Mouse (Mus musculus) common myeloid progenitor, adult 5-6 weeks (primary cell): ENCODE measurements around the gene Cldn7. TPM values are rescaled to one million over a fixed set of nuclear protein-coding genes. Genes with fewer than 3 reads are reported as not detected.
"Not testable (repeated sequence)": the region's sequence is repeated elsewhere in the genome, so short reads cannot be mapped to it uniquely, and the experiment has no call there.

ENCODE experiments used
- ATAC-seq: replicated peaks from 2 replicates; pipeline ENCODE4 v1.8.0; 2016; ENCODE audit warnings: low read depth, mild to moderate bottlenecking, moderate TSS enrichment, inconsistent platforms; ENCODE audit not compliant: poor library complexity, severe bottlenecking
- total RNA-seq: library from RNA; stranded (forward); fragments of 200-1000, 187-1606 nt; gene quantifications from 2 replicates; pipeline ENCODE4 v1.2.3, GENCODE M21; 2017

Gene Cldn7
- not detected in 2 replicates for total RNA-seq

DNA sequence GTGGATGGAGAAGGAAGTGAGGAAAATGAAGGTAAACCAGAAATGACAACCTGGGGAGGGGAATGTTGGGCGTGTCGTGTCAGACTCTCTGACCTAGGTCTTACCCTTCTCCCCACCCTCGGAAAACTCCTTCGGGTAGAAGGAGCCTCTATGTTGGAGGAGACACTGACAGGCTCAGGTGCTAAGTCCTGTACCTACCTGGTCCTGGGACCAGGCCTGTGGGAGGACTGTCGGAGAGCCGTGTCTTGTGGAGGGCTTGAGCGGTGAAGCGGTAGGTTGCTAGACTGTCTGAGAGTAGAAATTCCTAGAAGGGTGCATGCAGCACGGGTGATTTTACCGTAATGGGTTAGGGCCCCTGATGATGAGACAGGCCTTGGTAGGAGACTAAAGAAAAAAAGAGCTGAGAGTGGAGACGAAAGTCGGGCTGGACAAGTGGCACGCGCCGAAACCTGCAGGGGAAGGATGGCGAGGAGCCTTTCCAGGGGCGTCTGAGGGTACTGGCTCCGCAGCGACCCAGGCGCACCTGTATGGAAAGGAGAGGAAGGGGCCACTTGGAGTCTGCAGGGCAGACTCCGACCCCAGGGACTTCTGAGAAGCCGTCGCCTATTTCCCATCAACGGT, at the start of gene Cldn7:
TSS of gene Cldn7 (plus strand) at position 130 of the 621 bp plus-strand sequence.
- ATAC-seq = no peak

DNA sequence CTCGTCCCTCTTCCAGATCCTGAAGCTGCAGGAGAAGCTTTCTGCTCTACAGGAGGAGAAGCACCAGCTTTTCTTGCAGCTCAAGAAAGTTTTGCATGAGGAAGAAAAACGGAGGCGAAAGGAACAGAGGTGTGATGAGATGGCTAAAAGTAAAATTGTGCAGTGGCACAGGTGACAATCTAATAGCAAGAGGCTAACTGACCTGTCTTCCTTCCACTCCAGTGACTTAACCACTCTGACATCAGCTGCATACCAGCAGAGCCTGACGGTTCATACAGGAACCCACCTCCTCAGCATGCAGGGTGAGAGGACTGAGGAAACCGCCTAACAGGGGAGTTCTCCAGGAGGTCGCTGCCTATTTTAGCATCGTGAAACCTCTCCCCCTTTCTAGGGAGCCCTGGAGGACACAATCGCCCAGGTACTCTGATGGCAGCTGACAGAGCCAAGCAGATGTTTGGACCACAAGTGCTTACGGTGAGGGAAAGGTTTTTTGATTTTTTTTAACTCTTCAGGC, 49.6 kb upstream of the Cldn7 start:
- ATAC-seq = no peak

DNA sequence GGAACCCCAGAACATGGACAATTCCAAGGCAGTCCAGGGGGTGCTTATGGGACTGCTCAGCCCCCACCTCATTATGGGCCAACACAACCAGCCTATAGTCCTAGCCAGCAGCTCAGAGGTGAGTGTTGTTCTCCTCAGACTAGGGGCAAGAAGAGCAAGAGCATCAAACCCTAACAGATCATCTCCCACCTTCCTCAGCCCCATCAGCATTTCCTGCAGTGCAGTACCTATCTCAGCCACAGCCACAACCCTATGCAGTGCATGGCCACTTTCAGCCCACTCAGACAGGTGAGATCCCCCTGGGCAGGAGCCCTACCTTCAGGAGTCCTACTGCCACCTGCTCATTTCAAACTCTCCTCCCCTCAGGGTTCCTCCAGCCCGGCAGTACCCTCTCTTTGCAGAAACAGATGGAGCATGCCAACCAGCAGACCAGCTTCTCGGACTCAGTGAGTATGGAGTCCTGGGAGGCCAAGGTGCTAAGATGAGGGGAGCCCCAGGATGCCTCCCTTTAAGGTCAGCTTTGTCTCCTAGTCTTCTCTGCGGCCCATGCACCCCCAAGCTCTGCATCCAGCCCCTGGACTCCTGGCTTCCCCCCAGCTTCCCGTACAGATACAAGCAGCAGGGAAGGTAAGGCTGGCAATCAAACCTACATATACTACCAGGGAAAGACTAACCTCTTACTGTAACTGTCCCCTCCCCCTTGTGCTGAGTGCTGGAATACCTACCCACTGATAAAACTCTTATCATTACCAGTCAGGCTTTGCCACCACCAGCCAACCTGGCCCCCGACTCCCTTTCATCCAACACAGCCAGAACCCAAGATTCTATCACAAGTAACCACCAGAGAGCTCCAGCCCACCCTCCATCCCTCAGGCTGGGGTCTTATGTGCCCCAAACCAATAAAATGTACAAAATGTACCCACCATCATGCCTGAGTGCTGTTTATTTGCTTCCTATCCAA, 48.6 kb upstream of the Cldn7 start:
- no peak for ATAC-seq

DNA sequence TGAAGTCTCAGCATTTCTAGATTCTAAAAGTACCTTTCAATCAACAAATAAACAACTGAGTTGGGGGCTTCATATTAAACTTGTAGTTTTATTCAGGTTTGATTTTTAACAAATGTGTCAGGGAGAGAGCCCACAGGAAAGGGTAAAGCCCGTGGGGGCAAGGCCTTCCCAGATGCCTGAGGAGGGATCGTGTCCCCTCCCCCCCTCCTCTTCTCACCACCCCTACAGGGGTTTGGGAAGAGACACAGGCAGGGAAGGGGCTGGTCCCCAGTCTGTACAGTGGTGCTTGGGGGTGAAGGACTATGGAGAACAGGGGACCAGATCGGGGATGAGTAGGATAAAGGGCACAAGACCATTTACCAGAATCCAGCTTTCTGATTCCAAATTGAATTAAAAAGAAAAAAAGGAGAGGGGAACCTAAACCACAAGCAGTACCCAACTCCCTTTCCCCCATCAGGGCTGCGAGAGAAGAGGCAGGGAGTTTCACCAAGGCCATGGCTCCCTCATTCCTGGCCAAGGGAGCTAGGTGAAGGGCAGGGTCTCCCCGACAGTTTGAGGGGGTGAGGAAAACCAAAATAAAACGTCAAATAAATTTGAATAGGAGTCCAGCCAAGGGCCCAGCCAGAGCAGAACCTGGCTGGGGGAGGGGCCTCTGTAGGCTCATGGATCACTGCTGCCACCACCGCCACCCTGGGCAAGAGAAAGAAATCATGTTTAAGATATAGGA, 47.8 kb upstream of the Cldn7 start:
- ATAC-seq = not testable (repeated sequence)

DNA sequence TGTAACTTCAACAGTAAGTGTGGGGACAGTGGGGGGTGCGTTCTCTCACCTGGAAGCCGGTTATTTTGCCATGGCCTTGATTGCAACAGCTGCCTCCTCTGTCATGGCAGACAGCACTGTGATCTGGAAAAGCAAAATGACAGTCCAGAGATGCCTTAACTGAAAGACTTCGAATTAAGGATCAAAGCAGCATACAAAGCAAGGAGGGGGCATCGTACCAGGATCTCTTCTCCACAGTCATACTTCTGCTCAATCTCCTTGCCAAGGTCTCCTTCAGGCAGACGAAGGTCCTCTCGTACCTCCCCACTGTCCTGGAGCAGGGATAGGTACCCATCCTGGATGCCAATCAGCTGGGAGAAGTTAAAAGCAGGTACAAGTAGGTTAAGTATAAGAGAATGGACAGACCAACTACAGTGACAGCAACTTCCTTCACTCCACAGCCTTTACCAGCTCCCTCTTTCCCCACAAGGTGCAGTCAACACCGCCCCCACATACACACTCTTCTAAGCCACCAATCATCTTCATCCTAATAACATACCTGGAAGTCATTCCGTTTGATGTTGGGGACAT, 47.1 kb upstream of the Cldn7 start:
- no peak for ATAC-seq

DNA sequence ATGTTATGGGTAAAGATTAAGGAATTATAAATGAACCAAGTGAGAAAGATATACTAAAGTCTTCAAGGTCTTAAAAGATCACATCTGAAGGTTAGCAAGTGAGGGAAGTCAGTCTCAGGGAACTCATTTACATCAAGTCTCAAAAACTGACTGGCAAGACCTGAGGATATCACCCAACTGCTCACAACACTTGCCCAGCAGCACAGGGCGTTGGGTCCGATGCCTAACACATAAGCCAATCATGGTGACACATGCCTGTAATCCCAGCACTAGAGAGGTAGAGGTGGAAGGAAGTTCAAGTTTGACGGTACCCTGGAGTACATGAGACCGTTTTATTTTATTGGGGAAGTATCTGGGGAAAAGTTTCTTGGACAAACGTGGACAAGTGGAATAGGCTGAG, 46.5 kb upstream of the Cldn7 start:
- ATAC-seq = no peak

DNA sequence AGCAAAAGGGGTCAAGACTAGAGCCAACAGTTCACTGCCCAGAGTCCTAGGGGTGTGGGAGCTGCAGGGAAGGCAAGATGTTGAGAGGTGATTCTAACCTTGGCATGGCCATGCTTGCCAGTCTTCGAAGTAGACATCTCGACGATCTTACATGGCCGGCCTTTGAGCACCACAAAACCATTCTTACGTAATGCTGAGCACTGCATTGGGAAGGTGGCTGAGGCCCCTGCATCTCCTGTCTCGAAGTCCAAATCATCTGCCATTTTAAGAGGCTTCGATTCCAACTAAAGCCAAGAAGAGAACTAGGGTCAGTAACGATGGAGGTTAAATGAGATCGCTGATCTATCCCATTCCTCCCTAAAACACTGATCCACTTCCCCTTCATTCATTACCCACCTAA, 45.5 kb upstream of the Cldn7 start:
- no peak for ATAC-seq

DNA sequence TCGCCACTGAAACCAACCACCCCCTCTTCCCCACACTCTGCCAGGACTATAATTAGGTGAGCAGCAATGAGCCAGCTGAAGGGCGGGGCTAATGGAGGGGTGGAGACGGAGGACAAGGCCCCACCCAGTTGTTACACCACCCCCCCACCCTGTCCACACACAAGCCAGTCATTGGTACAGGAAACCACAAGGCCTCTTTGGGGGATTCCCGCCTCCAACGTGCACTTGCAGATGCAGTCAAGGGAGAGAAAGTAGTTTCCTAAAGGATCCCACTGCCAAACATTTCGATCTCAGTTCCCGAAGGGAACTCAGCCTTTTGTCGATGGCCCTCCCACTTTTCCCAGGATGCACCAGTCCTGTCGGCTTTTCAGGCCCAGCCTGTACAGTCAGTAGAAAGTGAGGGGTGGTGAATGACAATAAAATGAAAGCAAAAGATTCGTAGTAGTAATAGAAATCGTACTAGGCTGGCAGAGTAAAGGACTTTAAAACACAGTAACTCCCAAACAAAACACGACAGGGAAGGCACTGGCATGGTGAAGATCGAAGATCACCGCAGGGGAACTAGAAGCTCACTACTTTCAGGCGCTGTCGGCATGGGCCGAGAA, 44.8 kb upstream of the Cldn7 start:
- peak; percentile 42 for ATAC-seq

DNA sequence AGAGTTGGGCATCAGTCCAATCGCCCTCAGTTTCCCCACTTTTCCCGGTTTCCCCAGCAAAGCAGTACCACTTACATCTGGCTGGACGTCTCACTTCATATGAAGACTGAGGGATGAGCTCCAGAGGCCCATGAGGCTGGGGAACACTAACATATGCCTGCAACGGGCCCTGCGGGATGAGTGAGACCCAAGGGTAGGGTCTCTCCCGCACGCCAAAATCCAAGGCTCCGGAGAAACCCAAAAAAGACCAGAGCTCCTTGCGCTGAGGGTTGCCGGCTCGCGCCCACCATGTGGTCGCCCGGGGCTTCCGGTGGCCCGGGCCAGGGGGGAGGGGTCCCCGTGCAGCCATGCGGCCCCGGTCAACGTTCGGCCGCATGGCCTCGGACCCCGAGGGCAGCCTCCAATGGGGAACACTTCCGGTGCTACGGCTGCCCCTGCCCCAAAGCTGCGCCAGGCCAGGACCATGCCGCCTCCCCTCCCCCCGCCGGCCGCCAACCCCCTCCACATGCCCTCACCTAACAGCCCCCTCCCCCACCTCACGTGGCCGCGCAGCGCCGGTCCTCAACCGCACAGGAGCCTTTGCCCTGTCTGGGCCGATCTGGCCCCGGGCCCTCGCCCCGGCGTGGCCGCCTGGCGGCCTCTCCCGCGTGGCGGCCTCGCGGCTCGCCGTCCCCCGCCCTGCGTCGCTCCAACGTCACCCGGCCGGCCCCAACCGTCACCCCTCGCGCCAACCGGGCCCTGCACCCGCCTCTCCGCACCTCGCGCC, 44.1 kb upstream of the Cldn7 start:
- no peak for ATAC-seq

DNA sequence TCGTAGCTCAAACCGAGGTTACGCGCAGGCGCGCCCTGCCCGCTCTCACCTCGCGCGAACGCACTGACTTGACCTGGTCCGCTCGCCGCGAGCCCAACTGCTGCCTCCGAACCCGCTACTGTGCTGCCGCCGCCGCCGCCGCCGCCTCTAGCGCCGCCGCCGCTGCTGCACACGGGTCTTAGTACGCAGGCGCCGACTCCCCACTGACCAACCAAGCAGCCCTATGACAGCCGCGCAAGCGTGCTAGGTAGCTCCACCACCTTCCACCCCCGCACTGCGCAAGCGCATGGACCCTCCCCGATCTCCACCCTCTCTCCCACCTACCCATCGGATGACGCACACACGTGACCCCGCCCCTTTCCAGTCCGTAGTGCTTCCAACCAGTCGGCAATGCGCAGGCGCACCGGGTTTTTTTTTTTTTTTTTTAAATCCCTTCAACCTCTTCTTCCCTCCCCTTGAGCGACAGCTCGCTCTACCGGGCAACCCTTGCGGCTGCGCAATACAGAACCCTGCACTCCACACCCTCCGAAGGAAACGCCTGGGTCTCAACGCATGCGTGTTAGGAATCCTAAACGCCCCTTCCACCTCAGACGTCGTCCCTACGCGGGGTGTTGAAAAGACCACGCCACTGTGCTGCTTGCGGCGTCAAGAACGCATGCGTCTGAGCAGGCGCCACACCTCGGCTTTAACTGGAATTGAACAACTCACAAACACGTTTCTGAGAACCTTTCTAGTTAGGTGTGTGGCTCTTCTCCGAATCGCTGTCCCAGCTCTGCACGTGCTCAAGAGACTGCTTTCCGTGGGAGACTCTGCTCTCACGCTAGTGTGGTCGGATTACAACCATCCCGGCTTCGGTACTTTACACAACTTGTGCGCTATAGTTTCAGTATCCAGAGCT, 43.2 kb upstream of the Cldn7 start, which contains the start of gene Eif5a:
TSS of gene Eif5a (minus strand) at position 845 of the 898 bp plus-strand sequence.
- ATAC-seq = peak; percentile 83

DNA sequence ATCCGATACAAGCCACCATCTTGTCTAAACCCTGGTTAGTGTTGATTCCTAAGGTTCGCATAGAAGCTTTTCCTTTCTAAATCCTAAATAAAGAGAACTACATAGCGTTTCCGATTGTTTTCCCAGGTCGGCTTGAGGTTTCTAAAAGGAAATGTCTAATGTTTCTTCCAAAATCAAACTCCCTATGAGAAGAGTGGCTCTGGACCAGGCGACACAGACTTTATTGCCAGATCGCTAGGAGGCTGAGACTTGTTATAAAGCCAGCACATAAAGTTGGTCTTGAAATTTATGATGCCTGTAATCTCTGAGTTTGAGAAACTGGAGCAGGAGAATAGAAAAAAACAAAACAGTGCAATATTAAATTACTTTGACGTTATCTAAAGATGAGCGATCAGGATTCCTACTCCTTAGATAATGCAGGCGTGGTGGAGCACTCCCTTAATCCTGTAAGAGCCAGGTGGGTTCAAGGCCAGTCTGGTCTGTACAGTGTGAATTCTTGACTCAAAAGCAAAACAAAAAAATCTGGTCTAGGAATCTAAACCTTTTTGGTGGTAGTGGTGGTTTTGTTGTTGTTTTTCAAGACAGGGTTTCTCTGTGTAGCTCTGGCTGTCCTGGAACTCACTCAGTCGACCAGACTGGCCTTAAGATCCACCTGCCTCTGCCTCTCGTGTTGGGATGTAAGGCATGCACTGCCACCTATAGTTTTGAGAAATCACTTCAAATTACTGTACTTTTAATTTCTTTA, 42.4 kb upstream of the Cldn7 start:
- no peak for ATAC-seq

DNA sequence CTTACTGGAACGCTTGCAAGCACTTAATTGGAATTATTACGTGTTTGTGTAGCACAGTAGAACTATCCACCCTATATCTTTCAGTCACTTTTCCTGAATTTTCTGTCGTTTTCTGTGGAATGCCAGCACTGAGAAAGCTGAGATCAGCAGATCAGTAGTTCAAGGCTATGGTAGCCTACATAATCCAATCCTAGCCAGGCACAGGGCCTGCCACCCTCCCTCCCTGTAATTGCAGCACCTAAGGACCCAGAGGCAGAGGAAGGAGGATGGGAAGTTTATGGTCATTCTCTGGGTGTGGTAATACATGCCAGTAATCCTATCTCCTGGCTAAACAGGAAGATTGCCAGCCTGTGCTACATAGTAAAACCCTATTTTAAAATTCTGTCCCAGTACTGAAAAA, 41.8 kb upstream of the Cldn7 start:
- no peak for ATAC-seq

DNA sequence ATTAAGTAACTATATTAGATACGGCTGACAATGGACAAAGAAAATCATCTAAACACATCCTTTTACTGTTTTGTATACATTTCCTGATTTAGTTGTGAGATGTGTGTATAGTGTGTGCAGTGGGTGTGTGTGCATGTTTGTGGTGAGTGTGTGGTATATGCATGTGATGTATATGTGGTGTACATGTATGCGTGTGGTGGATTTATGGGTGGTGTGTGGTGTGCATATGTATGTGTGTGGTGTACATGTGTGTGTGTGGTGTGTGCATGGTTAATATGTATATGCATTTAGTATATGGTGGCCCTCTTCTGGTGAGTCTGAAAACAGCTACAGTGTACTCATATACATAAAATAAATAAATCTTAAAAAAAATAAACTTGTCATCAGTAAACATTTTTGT, 37.1 kb upstream of the Cldn7 start:
- no peak for ATAC-seq

DNA sequence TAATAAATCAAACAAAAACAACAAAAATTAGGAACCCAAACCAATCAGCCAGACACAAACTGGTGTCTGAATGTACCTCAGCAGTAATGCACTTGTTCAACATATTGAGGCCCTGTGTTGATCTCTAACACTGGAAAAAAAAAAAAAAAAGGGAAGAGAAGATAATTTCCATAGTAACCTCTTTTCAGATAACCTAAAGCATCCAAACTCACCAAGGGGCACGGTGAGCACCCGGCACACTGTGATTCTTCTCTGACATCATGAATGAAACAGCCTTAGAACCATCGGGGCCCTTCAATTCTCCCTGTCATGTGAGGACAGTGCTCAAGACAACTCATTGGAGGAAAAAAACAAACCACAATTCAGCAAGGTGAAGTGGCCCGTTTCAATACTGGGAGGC, 34.9 kb upstream of the Cldn7 start:
- ATAC-seq = no peak

DNA sequence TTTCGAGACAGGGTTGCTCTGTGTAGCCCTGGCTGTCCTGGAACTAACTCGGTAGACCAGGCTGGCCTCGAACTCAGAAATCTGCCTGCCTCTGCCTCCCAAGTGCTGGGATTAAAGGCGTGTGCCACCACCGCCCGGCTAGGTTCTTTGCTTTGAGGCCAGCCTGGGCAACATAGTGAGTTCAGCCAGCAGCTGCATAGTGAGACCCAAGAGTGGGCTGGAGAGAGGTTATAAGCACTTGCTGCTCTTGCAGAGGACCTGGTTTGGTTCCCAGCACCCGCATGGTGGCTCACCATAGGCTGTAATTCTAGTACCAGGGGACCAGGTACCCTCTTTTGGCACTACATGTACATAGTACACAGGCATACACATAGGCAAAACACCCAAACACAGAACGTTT, 34.4 kb upstream of the Cldn7 start:
- ATAC-seq = not testable (repeated sequence)

DNA sequence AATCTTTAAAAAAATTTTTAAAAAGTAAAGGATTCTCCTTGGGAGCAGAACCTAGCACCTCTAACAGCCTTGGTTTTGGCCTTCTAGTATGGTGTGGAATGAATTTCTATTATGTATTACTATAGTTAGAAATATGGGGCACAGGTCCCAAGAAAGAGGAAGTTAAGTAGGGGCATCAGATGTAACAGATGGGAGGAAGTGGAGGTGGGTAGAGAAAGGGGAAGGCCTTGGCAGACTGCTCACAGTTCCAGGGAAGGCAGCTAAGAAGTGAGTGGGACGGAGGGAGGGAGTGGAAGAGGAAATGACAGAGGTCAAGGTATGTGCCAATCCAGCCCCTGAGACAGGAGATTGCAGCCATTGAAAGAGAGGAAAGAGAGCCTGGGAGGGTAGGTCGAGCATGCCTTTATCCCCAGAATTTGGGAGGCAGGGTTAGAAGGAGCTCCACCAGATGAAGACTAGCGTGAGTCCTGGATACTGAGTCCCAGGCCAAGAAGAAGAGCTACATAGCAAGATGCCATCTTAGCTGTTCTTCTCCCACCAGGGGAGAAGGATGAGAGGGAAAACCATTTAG, 33.5 kb upstream of the Cldn7 start:
- peak; percentile 83 for ATAC-seq

DNA sequence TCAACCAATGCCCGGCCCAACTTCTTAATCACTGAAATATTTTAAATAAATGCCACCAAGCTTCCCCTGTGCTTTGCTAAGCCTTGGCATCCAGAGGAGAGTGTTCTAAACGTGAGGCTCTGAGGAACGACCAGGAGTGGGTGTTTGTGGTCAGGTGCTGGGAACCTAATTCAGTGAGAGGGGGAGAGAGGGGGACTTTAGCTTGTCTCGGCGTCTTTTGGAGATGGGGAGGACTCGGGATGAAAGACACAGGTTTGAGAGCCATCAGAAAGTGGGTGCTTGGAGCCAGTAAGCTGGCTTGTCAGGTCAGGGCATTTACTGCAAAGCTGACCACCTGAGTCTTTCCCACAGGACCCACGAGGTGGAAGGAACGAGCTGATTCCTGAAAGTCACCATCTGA, 32.8 kb upstream of the Cldn7 start:
- no peak for ATAC-seq
